Mouse (Mus musculus): ENCODE results near the gene Abca12. TPM values are rescaled to one million over a fixed set of nuclear protein-coding genes. Genes with fewer than 3 reads are reported as not detected.

Abca12 gene
- total and polyA plus RNA-seq, 3 experiments = 0.33 TPM; not detected in 2

DNA sequence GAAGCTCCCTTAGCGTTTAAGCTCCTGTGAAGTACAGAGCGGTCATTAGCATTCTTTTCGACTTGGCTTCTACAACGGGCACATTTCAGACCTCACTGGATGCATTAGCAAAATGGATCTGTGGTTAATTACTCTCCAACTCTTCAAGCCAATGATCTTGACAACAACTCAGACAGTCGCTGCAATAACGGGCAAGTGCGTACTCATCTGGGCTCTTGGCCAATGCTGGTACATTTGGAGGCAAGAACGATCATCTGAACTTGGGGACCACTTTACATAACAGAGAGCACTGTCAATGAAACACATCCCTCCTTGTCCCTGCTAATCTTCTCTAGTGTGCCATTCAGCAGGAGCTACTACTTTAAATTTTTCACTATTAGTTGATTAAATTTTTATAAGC is 148.1 kb downstream of the Abca12 start:
- H3K27me3 ChIP-seq (ENCODE audit: insufficient read depth, low read length) = no peaks in the 10 kb centered on the region
- no peaks in the 10 kb centered on the region for H3K4me1 ChIP-seq (ENCODE audit: insufficient read depth, low read depth, low read length)
- no peaks in the 10 kb centered on the region for H3K36me3 ChIP-seq (replicated peaks)
- ATAC-seq (ENCODE audit: extremely low read depth, insufficient number of reproducible peaks, low FRiP score, poor library complexity, severe bottlenecking) (no peak), DNase-seq (ENCODE audit: low spot score) (no peak)
- no peaks in the 10 kb centered on the region for H3K9me3 ChIP-seq (replicated peaks)
- TF ChIP-seq CTCF (IDR thresholded peaks at IDR 0.05; ENCODE audit: low read depth, low read length) (no peak), GATA1 (IDR thresholded peaks at IDR 0.05; ENCODE audit: borderline replicate concordance, low read length) (no peak), POLR2AphosphoS5 (IDR thresholded peaks at IDR 0.05; ENCODE audit: insufficient replicate concordance, low read depth, low read length) (no peak), GATA2 (IDR thresholded peaks at IDR 0.05; ENCODE audit: borderline replicate concordance, low read depth, low read length) (no peak), TAL1 (conservative IDR thresholded peaks at IDR 0.05; ENCODE audit: low read depth, low read length) (no peak)
- H3K4me3 ChIP-seq (ENCODE audit: low read depth, low read length) = no peak overlapping the region

DNA sequence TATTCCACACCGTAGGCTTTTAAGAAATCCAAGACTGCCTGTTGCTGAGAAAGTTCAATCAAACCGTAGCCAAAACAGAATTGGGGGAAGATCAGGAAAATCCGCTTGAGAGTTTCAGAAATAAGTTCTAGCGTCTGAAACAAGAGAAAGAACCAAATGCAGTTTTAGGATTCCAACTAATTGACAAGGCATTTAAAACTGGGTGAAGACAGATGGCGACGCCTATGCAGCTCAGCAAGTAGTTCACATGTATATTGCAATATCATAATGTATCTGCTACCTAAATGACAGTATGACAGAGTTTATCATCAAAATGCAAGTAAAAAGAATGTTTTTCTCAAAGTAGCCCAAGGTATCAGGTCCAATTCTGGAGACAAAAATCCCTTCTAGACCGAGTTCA is 151.2 kb downstream of the Abca12 start:
- Histone ChIP-seq H3K4me1 (ENCODE audit: insufficient read depth, low read depth, low read length) (no peaks in the 10 kb centered on the region), H3K36me3 (replicated peaks) (no peaks in the 10 kb centered on the region), H3K9me3 (replicated peaks) (no peaks in the 10 kb centered on the region), H3K4me3 (ENCODE audit: low read depth, low read length) (no peak overlapping the region), H3K27me3 (ENCODE audit: insufficient read depth, low read length) (no peaks in the 10 kb centered on the region)
- DNase-seq (ENCODE audit: low spot score) (no peak), ATAC-seq (ENCODE audit: extremely low read depth, insufficient number of reproducible peaks, low FRiP score, poor library complexity, severe bottlenecking) (no peak)
- TF ChIP-seq TAL1 (conservative IDR thresholded peaks at IDR 0.05; ENCODE audit: low read depth, low read length) (no peak), GATA2 (IDR thresholded peaks at IDR 0.05; ENCODE audit: borderline replicate concordance, low read depth, low read length) (no peak), GATA1 (IDR thresholded peaks at IDR 0.05; ENCODE audit: borderline replicate concordance, low read length) (no peak), POLR2AphosphoS5 (IDR thresholded peaks at IDR 0.05; ENCODE audit: insufficient replicate concordance, low read depth, low read length) (no peak), CTCF (IDR thresholded peaks at IDR 0.05; ENCODE audit: low read depth, low read length) (no peak)

DNA sequence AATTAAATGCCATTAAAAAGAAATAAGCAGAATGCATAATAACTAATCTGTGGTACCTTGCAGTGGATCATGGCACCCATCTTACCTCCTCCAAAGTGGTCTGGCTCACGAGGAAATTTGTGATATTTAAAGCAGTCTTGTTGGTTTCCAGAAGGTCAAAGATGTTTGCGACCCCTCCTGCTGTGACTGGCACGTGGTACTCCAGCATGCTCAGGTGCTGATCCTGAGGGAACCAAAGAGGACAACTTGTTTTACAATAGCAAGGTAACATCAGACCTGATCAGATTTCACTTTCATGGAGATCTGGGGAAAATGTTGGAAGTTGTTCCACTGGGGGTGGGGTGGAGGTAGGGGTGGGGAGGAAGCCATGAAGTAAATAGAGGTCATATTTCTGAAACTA is 170.1 kb downstream of the Abca12 start:
- Histone ChIP-seq H3K9me3 (replicated peaks) (no peaks in the 10 kb centered on the region), H3K27me3 (ENCODE audit: insufficient read depth, low read length) (no peaks in the 10 kb centered on the region; the same call in 1 of the 2 replicates), H3K36me3 (replicated peaks) (no peaks in the 10 kb centered on the region), H3K4me1 (ENCODE audit: insufficient read depth, low read depth, low read length) (no peaks in the 10 kb centered on the region), H3K4me3 (ENCODE audit: low read depth, low read length) (no peak overlapping the region)
- no peak for DNase-seq (ENCODE audit: low spot score)
- no peak for TF ChIP-seq GATA1 (IDR thresholded peaks at IDR 0.05; ENCODE audit: borderline replicate concordance, low read length)
- no peak for TF ChIP-seq GATA2 (IDR thresholded peaks at IDR 0.05; ENCODE audit: borderline replicate concordance, low read depth, low read length)
- no peak for TF ChIP-seq TAL1 (conservative IDR thresholded peaks at IDR 0.05; ENCODE audit: low read depth, low read length)
- TF ChIP-seq CTCF (IDR thresholded peaks at IDR 0.05; ENCODE audit: low read depth, low read length) = no peak
- no peak for TF ChIP-seq POLR2AphosphoS5 (IDR thresholded peaks at IDR 0.05; ENCODE audit: insufficient replicate concordance, low read depth, low read length)
- ATAC-seq (ENCODE audit: extremely low read depth, insufficient number of reproducible peaks, low FRiP score, poor library complexity, severe bottlenecking) = no peak

DNA sequence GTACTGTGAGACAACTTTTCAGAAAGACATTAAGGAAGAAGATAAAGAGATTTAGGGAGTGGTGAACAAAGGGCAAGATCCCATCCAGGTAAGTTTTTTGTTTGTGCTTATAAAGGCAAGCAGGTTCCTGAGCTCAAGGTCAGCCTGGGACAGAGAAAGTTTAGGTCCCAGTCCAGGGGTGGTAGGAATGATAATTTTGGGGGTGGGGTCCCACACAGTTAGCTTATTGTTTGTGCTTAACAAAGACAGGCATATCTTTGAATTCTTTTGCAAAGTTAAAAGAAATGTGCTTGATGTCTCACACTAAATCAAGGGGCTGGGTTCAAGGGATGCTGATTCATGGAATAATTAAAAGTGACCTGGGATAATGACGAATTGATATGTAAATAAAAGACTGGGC is 173.3 kb downstream of the Abca12 start:
- Histone ChIP-seq H3K4me1 (ENCODE audit: insufficient read depth, low read depth, low read length) (no peaks in the 10 kb centered on the region), H3K4me3 (ENCODE audit: low read depth, low read length) (no peak overlapping the region), H3K36me3 (replicated peaks) (no peaks in the 10 kb centered on the region), H3K9me3 (replicated peaks) (no peaks in the 10 kb centered on the region), H3K27me3 (ENCODE audit: insufficient read depth, low read length) (no peaks in the 10 kb centered on the region; the same call in 1 of the 2 replicates)
- DNase-seq (ENCODE audit: low spot score) = no peak
- TF ChIP-seq TAL1 (conservative IDR thresholded peaks at IDR 0.05; ENCODE audit: low read depth, low read length) = no peak
- ATAC-seq (ENCODE audit: extremely low read depth, insufficient number of reproducible peaks, low FRiP score, poor library complexity, severe bottlenecking) = no peak

DNA sequence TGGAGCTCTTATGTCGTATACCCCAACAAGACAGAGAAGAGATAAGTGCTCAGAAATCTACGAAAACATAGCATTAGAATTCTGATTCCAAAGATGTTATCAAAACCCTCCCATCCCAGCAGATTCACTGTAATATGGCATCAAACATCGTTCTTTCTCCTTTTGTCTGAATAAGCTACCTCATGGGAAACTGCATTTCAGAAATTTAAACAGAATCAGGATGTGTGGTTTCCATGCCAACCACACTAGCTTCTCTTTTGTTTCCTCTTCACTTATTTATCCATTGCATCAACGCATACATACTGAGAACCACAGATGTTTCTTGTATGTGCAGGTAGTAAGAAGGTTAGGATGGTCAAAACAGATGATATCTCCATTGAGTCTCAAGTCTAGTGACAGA is 175.1 kb downstream of the Abca12 start:
- H3K4me1 ChIP-seq (ENCODE audit: insufficient read depth, low read depth, low read length) = no peaks in the 10 kb centered on the region
- ATAC-seq (ENCODE audit: extremely low read depth, insufficient number of reproducible peaks, low FRiP score, poor library complexity, severe bottlenecking) (no peak), DNase-seq (ENCODE audit: low spot score) (no peak)
- no peaks in the 10 kb centered on the region for H3K36me3 ChIP-seq (replicated peaks)
- no peaks in the 10 kb centered on the region; the same call in 1 of the 2 replicates for H3K27me3 ChIP-seq (ENCODE audit: insufficient read depth, low read length)
- no peaks in the 10 kb centered on the region for H3K9me3 ChIP-seq (replicated peaks)
- TF ChIP-seq GATA1 (IDR thresholded peaks at IDR 0.05; ENCODE audit: borderline replicate concordance, low read length) = no peak
- no peak for TF ChIP-seq CTCF (IDR thresholded peaks at IDR 0.05; ENCODE audit: low read depth, low read length)
- no peak for TF ChIP-seq POLR2AphosphoS5 (IDR thresholded peaks at IDR 0.05; ENCODE audit: insufficient replicate concordance, low read depth, low read length)
- no peak for TF ChIP-seq GATA2 (IDR thresholded peaks at IDR 0.05; ENCODE audit: borderline replicate concordance, low read depth, low read length)
- no peak for TF ChIP-seq TAL1 (conservative IDR thresholded peaks at IDR 0.05; ENCODE audit: low read depth, low read length)
- H3K4me3 ChIP-seq (ENCODE audit: low read depth, low read length) = no peak overlapping the region

DNA sequence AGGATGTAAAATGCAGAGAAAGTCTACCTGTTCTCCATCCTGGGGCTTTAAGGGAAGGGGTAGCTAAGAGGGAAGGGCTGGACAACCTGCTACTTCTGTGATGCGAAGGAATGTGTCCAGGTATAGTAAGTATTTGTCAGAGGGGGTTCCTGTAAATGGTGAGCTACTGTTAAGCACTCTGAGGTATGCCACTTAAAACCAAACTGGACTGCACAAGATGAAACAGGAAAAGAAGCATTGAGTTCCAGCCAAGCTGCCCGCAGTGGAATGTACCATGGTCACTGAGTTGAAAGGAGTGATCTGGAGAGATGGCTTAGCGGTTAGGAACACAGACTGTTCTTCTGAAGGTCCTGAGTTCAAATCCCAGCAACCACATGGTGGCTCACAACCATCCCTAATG is 179.4 kb downstream of the Abca12 start:
- Histone ChIP-seq H3K4me3 (ENCODE audit: low read depth, low read length) (no peak overlapping the region), H3K4me1 (ENCODE audit: insufficient read depth, low read depth, low read length) (no peaks in the 10 kb centered on the region), H3K36me3 (replicated peaks) (no peaks in the 10 kb centered on the region), H3K9me3 (replicated peaks) (no peaks in the 10 kb centered on the region), H3K27me3 (ENCODE audit: insufficient read depth, low read length) (no peaks in the 10 kb centered on the region; the same call in 1 of the 2 replicates)
- no peak for ATAC-seq (ENCODE audit: extremely low read depth, insufficient number of reproducible peaks, low FRiP score, poor library complexity, severe bottlenecking)
- no peak for DNase-seq (ENCODE audit: low spot score)
- TF ChIP-seq CTCF (IDR thresholded peaks at IDR 0.05; ENCODE audit: low read depth, low read length) (no peak), GATA2 (IDR thresholded peaks at IDR 0.05; ENCODE audit: borderline replicate concordance, low read depth, low read length) (no peak), GATA1 (IDR thresholded peaks at IDR 0.05; ENCODE audit: borderline replicate concordance, low read length) (no peak), TAL1 (conservative IDR thresholded peaks at IDR 0.05; ENCODE audit: low read depth, low read length) (no peak), POLR2AphosphoS5 (IDR thresholded peaks at IDR 0.05; ENCODE audit: insufficient replicate concordance, low read depth, low read length) (no peak)

DNA sequence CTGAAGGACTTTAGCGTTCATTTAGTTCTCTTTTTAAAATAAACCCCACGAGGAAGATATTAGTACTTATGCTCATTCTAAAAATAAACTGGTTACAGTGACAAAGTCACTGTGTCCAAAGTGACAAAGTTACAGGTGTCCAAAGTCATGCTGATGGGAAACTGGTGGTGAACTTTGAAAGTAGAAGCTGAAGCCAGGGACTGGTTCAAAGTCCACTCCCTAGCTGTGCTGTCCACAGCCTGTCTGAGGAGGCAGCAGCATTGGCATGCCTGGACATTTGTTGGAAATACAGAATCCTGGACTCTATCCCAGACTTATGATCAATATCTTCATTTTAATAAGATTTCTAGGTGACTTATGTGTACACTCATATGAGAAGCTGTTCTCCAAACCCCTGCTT is 183.5 kb downstream of the Abca12 start:
- H3K4me3 ChIP-seq (ENCODE audit: low read depth, low read length) = no peak overlapping the region
- no peaks in the 10 kb centered on the region; the same call in 1 of the 2 replicates for H3K27me3 ChIP-seq (ENCODE audit: insufficient read depth, low read length)
- no peak for DNase-seq (ENCODE audit: low spot score)
- ATAC-seq (ENCODE audit: extremely low read depth, insufficient number of reproducible peaks, low FRiP score, poor library complexity, severe bottlenecking) = no peak
- H3K9me3 ChIP-seq (replicated peaks) = no peaks in the 10 kb centered on the region
- no peaks in the 10 kb centered on the region for H3K36me3 ChIP-seq (replicated peaks)
- TF ChIP-seq POLR2AphosphoS5 (IDR thresholded peaks at IDR 0.05; ENCODE audit: insufficient replicate concordance, low read depth, low read length) (no peak), GATA2 (IDR thresholded peaks at IDR 0.05; ENCODE audit: borderline replicate concordance, low read depth, low read length) (no peak), TAL1 (conservative IDR thresholded peaks at IDR 0.05; ENCODE audit: low read depth, low read length) (no peak), CTCF (IDR thresholded peaks at IDR 0.05; ENCODE audit: low read depth, low read length) (no peak), GATA1 (IDR thresholded peaks at IDR 0.05; ENCODE audit: borderline replicate concordance, low read length) (no peak)
- H3K4me1 ChIP-seq (ENCODE audit: insufficient read depth, low read depth, low read length) = peaks cover 4% of the 10 kb centered on the region
